In genomic region chr8:111793324-111793917, GRCm38 (mm10) we compare ENCODE assay signal across 19 mouse cellular contexts. TPM values are rescaled to one million over a fixed set of nuclear protein-coding genes. Genes with fewer than 3 reads are reported as not detected.
DNase-seq lines count a peak whose midpoint lies in the region; ATAC-seq and TF ChIP-seq lines count a peak whose summit lies in the region.
"Had no signal": no experiment of that assay in that cellular context is flagged by ENCODE, and none has a peak within 500 bp of the region (broad histone marks: within the 10 kb centered on the region; RNA-seq: fewer than 3 reads in every experiment).

No protein-coding gene starts in this region.

- H3K9ac ChIP-seq in kidney, postnatal 0 days (ENCODE audit: low read depth, low read length), result no peak overlapping the region
- no peak overlapping the region for H3K9ac ChIP-seq in neural tube, embryonic 15.5 days (replicated peaks)
- H3K9ac ChIP-seq: embryonic facial prominence, embryonic 13.5 days; forebrain, postnatal 0 days; hindbrain, embryonic 12.5 days had no signal

- no peaks in the 10 kb centered on the region for H3K9me3 ChIP-seq in kidney, postnatal 0 days (replicated peaks; ENCODE audit: low read length)
- no peaks in the 10 kb centered on the region for H3K9me3 ChIP-seq in neural tube, embryonic 15.5 days (replicated peaks)
- H3K9me3 ChIP-seq: embryonic facial prominence, embryonic 13.5 days; heart, embryonic 10.5 days; hindbrain, embryonic 12.5 days; megakaryocyte, embryonic 14.5 days had no signal

- ATAC-seq in kidney, postnatal 0 days (replicated peaks; ENCODE audit: low FRiP score, low read depth), result no peak
- no peak for ATAC-seq in neural tube, embryonic 15.5 days (ENCODE audit: low FRiP score)
- ATAC-seq: forebrain, postnatal 0 days had no signal

- H3K36me3 ChIP-seq in kidney, postnatal 0 days (ENCODE audit: insufficient read depth, low read length), result no peaks in the 10 kb centered on the region
- no peaks in the 10 kb centered on the region for H3K36me3 ChIP-seq in neural tube, embryonic 15.5 days
- H3K36me3 ChIP-seq: hindbrain, embryonic 12.5 days had no signal

- 56% methylated on average over 3 of the region's 3 CpGs for WGBS in kidney, postnatal 0 days
- 73% methylated on average over 3 of the region's 3 CpGs for WGBS in neural tube, embryonic 15.5 days

- TF ChIP-seq CTCF in kidney, postnatal 0 days (IDR thresholded peaks at IDR 0.05; ENCODE audit: low read depth), result no peak

- peak; percentile 43 for DNase-seq in kidney, postnatal 0 days (ENCODE audit: low spot score)
- no peak for DNase-seq in kidney, postnatal 4 days
- peak; percentile 33 for DNase-seq in testis, postnatal 10 days (ENCODE audit: low spot score)
- DNase-seq in testis, postnatal 14 days (ENCODE audit: low spot score), result no peak
- no peak for DNase-seq in gastrocnemius, adult 8-10 months (ENCODE audit: low spot score in 2 of 2)
- DNase-seq in embryo, embryonic 11 days, result no peak
- DNase-seq: adrenal gland, postnatal 14 days; cerebellum, adult 9-11 months; forebrain, postnatal 0 days; heart, postnatal 10 days; layer of hippocampus, postnatal 36 days; lung, adult 18-20 months; midbrain, embryonic 14.5 days; thymus, adult 2 months had no signal

- H3K4me1 ChIP-seq in kidney, postnatal 0 days (replicated peaks; ENCODE audit: insufficient read depth, low read length), result no peaks in the 10 kb centered on the region
- peaks cover 11% of the 10 kb centered on the region for H3K4me1 ChIP-seq in neural tube, embryonic 15.5 days

- no peak overlapping the region for H3K4me2 ChIP-seq in kidney, postnatal 0 days (ENCODE audit: low read length)
- H3K4me2 ChIP-seq in neural tube, embryonic 15.5 days, result no peak overlapping the region
- H3K4me2 ChIP-seq: embryonic facial prominence, embryonic 13.5 days; hindbrain, embryonic 12.5 days had no signal

- H3K27me3 ChIP-seq in kidney, postnatal 0 days (ENCODE audit: insufficient read depth, low read length), result no peaks in the 10 kb centered on the region
- H3K27me3 ChIP-seq in neural tube, embryonic 15.5 days (replicated peaks), result no peaks in the 10 kb centered on the region
- H3K27me3 ChIP-seq: embryonic facial prominence, embryonic 13.5 days; hindbrain, embryonic 12.5 days; megakaryocyte, embryonic 14.5 days had no signal

- no peak overlapping the region for H3K27ac ChIP-seq in kidney, postnatal 0 days
- 0 out of 2 replicates have a peak overlapping the region, but pooled peaks have one; percentile 28 for H3K27ac ChIP-seq in neural tube, embryonic 15.5 days (replicated peaks)
- H3K27ac ChIP-seq: embryonic facial prominence, embryonic 13.5 days; heart, embryonic 10.5 days; hindbrain, embryonic 12.5 days had no signal

- no peak overlapping the region for H3K4me3 ChIP-seq in kidney, postnatal 0 days (replicated peaks; ENCODE audit: low read depth, low read length)
- no peak overlapping the region for H3K4me3 ChIP-seq in neural tube, embryonic 15.5 days (replicated peaks)
- H3K4me3 ChIP-seq: embryonic facial prominence, embryonic 13.5 days; heart, embryonic 10.5 days; hindbrain, embryonic 12.5 days; megakaryocyte, embryonic 14.5 days had no signal

RNA-seq across cellular contexts. Expression of gene Bcar1, which starts 49.8 kb away (rescaled TPM):
- polyA plus RNA-seq in kidney, postnatal 0 days (2015; fragmentation: Nextera tagmentation; extraction: Ambion mirVana), result 48.7 and 49.1 TPM in 2 replicates
- 41.5 and 42.8 TPM in 2 replicates for polyA plus RNA-seq in neural tube, embryonic 15.5 days (2015; fragmentation: Nextera tagmentation; extraction: Ambion mirVana)
- 10 to 100 TPM; 10.7 to 11.1 (median 10.8) TPM for total RNA-seq in gastrocnemius, adult 8-10 months (2022)

Comparison
In these comparisons a context has a peak if more than half of its experiments do, and no peak if none do; other contexts are left out.
1. DNase-seq: peak in kidney, postnatal 0 days (single experiment) and testis, postnatal 10 days (single experiment); none in kidney, postnatal 4 days (0 of 2), testis, postnatal 14 days (single experiment), gastrocnemius, adult 8-10 months (0 of 2) and embryo, embryonic 11 days (single experiment).